18 mouse cellular contexts compared by ENCODE assay signal in the genomic region with DNA sequence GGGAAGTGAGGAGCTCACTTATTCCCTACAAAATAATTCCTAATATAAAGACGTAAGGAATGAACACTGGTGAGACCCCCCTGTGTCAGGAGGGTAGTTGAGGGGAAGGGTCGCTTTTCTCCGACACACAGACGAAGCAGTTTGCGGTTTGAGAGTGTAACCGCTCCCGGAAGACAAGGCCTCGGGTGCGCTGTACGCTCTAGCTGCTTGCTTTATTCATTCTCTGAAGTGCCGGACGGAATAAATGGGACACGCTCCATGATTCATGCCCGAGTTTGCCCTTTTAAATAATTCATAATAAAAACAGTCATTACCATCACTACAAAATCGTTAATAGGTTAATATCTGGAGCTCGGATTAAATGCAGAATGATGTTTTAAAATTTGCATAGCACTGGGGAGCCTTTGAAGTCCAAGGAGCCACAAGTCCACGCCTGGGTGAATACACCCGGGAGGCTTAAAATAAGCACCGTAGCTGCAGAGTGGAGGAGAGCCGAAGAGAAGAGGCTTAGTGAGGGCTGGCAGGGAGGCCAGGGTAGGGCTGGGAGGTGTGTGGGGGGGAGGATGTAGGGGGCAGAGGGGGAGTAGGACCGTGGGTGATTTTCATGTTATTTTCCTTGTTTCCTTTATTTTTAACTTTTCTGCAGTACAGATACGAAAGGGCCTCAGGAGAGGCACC.
DNase-seq lines count a peak whose midpoint lies in the region; ATAC-seq and TF ChIP-seq lines count a peak whose summit lies in the region.
"Had no signal": no experiment of that assay in that cellular context is flagged by ENCODE, and none has a peak within 500 bp of the region (broad histone marks: within the 10 kb centered on the region; RNA-seq: fewer than 3 reads in every experiment).

No protein-coding gene starts in this region.

- peak overlapping the region; percentile 22; the same call in 1 of the 2 replicates for H3K4me3 ChIP-seq in forebrain, embryonic 10.5 days
- no peak overlapping the region for H3K4me3 ChIP-seq in forebrain, postnatal 0 days (ENCODE audit: low read depth, low read length)
- H3K4me3 ChIP-seq in midbrain, embryonic 10.5 days: peak overlapping the region; percentile 26; the same call in 1 of the 2 replicates
- no peak overlapping the region for H3K4me3 ChIP-seq in neural tube, embryonic 14.5 days (ENCODE audit: low read depth, low read length)
- H3K4me3 ChIP-seq: embryonic facial prominence, embryonic 15.5 days; heart, embryonic 13.5 days; hindbrain, embryonic 15.5 days; liver, embryonic 12.5 days had no signal

- TF ChIP-seq CTCF in forebrain, postnatal 0 days (IDR thresholded peaks at IDR 0.05; ENCODE audit: low read depth): no peak

- no peaks in the 10 kb centered on the region for H3K36me3 ChIP-seq in forebrain, embryonic 10.5 days (replicated peaks)
- H3K36me3 ChIP-seq in forebrain, postnatal 0 days (ENCODE audit: insufficient read depth): peaks cover 17% of the 10 kb centered on the region
- H3K36me3 ChIP-seq in midbrain, embryonic 10.5 days: no peaks in the 10 kb centered on the region
- H3K36me3 ChIP-seq in neural tube, embryonic 14.5 days (ENCODE audit: control insufficient read depth, insufficient read depth, low read length): 0 out of 2 replicates have a peak, but pooled peaks cover 3% of the 10 kb centered on the region
- H3K36me3 ChIP-seq: hindbrain, embryonic 15.5 days; liver, embryonic 12.5 days had no signal

- no peak for ATAC-seq in forebrain, postnatal 0 days
- 0 out of 2 replicates have a peak, but pooled peaks have one; percentile 35 for ATAC-seq in neural tube, embryonic 14.5 days (ENCODE audit: low read depth)
- ATAC-seq: liver, embryonic 12.5 days had no signal

- H3K4me1 ChIP-seq in forebrain, embryonic 10.5 days: peaks cover 30% of the 10 kb centered on the region
- no peaks in the 10 kb centered on the region for H3K4me1 ChIP-seq in forebrain, postnatal 0 days (ENCODE audit: insufficient read depth)
- peaks cover 29% of the 10 kb centered on the region for H3K4me1 ChIP-seq in midbrain, embryonic 10.5 days
- H3K4me1 ChIP-seq in neural tube, embryonic 14.5 days (ENCODE audit: control insufficient read depth, insufficient read depth, low read length): peaks cover 17% of the 10 kb centered on the region

- 0 out of 2 replicates have a peak overlapping the region, but pooled peaks have one; percentile 15 for H3K27ac ChIP-seq in forebrain, embryonic 10.5 days
- no peak overlapping the region for H3K27ac ChIP-seq in forebrain, postnatal 0 days (ENCODE audit: low read depth, low read length)
- H3K27ac ChIP-seq in midbrain, embryonic 10.5 days (replicated peaks): 0 out of 2 replicates have a peak overlapping the region, but pooled peaks have one; percentile 46
- peak overlapping the region; percentile 55; the same call in 1 of the 2 replicates for H3K27ac ChIP-seq in neural tube, embryonic 14.5 days (ENCODE audit: low read depth, low read length)
- H3K27ac ChIP-seq: embryonic facial prominence, embryonic 15.5 days; heart, embryonic 13.5 days; hindbrain, embryonic 15.5 days; liver, embryonic 12.5 days had no signal

- peaks cover 29% of the 10 kb centered on the region for H3K27me3 ChIP-seq in forebrain, embryonic 10.5 days (ENCODE audit: poor library complexity, severe bottlenecking)
- H3K27me3 ChIP-seq in forebrain, postnatal 0 days (ENCODE audit: insufficient read depth, low read length): no peaks in the 10 kb centered on the region; the same call in 1 of the 2 replicates
- peaks cover 23% of the 10 kb centered on the region for H3K27me3 ChIP-seq in midbrain, embryonic 10.5 days (ENCODE audit: low read depth, poor library complexity, severe bottlenecking)
- no peaks in the 10 kb centered on the region for H3K27me3 ChIP-seq in neural tube, embryonic 14.5 days (ENCODE audit: control insufficient read depth, insufficient read depth, low read length)
- H3K27me3 ChIP-seq: embryonic facial prominence, embryonic 15.5 days; heart, embryonic 13.5 days; liver, embryonic 12.5 days had no signal

- H3K9ac ChIP-seq in forebrain, postnatal 0 days: no peak overlapping the region
- no peak overlapping the region; the same call in 1 of the 2 replicates for H3K9ac ChIP-seq in neural tube, embryonic 14.5 days (replicated peaks; ENCODE audit: low read depth, low read length)
- H3K9ac ChIP-seq: embryonic facial prominence, embryonic 15.5 days; heart, embryonic 13.5 days; hindbrain, embryonic 15.5 days; liver, embryonic 12.5 days had no signal

- DNase-seq in forebrain, embryonic 10.5 days (ENCODE audit: extremely low spot score, low spot score): no peak
- DNase-seq in forebrain, postnatal 0 days: no peak
- peak; percentile 20 for DNase-seq in ES-CJ7 (ENCODE audit: low read depth, low spot score)
- peak; percentile 28 for DNase-seq in midbrain, embryonic 10.5 days (ENCODE audit: low spot score)
- no peak for DNase-seq in adrenal gland, postnatal 25 days
- DNase-seq in thymus, postnatal 4 days: no peak
- no peak for DNase-seq in cerebellum, postnatal 10 days
- DNase-seq: adrenal gland, postnatal 10 days; cerebellum, postnatal 36 days; kidney, postnatal 10 days; lung, postnatal 10 days; right cerebral cortex, postnatal 4 days; thymus, adult 2 months had no signal

- 36% methylated on average over 22 of the region's 22 CpGs for WGBS in forebrain, embryonic 10.5 days
- WGBS in forebrain, postnatal 0 days: 17% methylated on average over 22 of the region's 22 CpGs
- WGBS in midbrain, embryonic 10.5 days: 30% methylated on average over 22 of the region's 22 CpGs
- WGBS in neural tube, embryonic 14.5 days: 18% methylated on average over 22 of the region's 22 CpGs

- H3K4me2 ChIP-seq in forebrain, postnatal 0 days (ENCODE audit: low read depth): no peak overlapping the region
- H3K4me2 ChIP-seq in neural tube, embryonic 14.5 days (ENCODE audit: low read depth, low read length): no peak overlapping the region
- H3K4me2 ChIP-seq: embryonic facial prominence, embryonic 15.5 days; heart, embryonic 13.5 days; hindbrain, embryonic 15.5 days; liver, embryonic 12.5 days had no signal

- H3K9me3 ChIP-seq in forebrain, embryonic 10.5 days: no peaks in the 10 kb centered on the region
- no peaks in the 10 kb centered on the region for H3K9me3 ChIP-seq in forebrain, postnatal 0 days (ENCODE audit: low read length)
- no peaks in the 10 kb centered on the region for H3K9me3 ChIP-seq in midbrain, embryonic 10.5 days (replicated peaks)
- no peaks in the 10 kb centered on the region for H3K9me3 ChIP-seq in neural tube, embryonic 14.5 days (ENCODE audit: control insufficient read depth, low read length)
- H3K9me3 ChIP-seq: embryonic facial prominence, embryonic 15.5 days; heart, embryonic 13.5 days; hindbrain, embryonic 15.5 days; liver, embryonic 12.5 days had no signal

Comparison
In these comparisons a context has a peak if more than half of its experiments do, and no peak if none do; other contexts are left out.
1. H3K4me3 ChIP-seq: peak in forebrain, embryonic 10.5 days (single experiment) and midbrain, embryonic 10.5 days (single experiment); none in forebrain, postnatal 0 days (single experiment) and neural tube, embryonic 14.5 days (single experiment).
2. DNase-seq: peak in ES-CJ7 (single experiment) and midbrain, embryonic 10.5 days (single experiment); none in forebrain, embryonic 10.5 days (single experiment), forebrain, postnatal 0 days (single experiment), adrenal gland, postnatal 25 days (single experiment), thymus, postnatal 4 days (single experiment) and cerebellum, postnatal 10 days (0 of 2).